Mouse (Mus musculus): ENCODE results near the gene Ndufaf7. TPM values are rescaled to one million over a fixed set of nuclear protein-coding genes. Genes with fewer than 3 reads are reported as not detected.

Ndufaf7 gene
- polyA plus RNA-seq, 1 experiment, result 50.6 TPM

- Histone ChIP-seq H3K4me1 (ENCODE audit: control insufficient read depth, insufficient read depth, low read length) (no peaks in the 10 kb centered on the region), H3K4me3 (ENCODE audit: insufficient read depth, low read length) (no peak overlapping the region), H3K27ac (ENCODE audit: insufficient read depth, low read length) (no peak overlapping the region)
- TF ChIP-seq CTCF (IDR thresholded peaks at IDR 0.05; ENCODE audit: extremely low read depth, insufficient read depth, low read length) (no peak), POLR2A (IDR thresholded peaks at IDR 0.05; ENCODE audit: extremely low read depth, insufficient read depth, low read length) (no peak)
Observed at GRCm38 (mm10) chr17:78913921-78914320, 23.0 kb upstream of the Ndufaf7 start.

GRCm38 (mm10) chr17:78915772-78916171, 21.2 kb upstream of the Ndufaf7 start:
- TF ChIP-seq CTCF (IDR thresholded peaks at IDR 0.05; ENCODE audit: extremely low read depth, insufficient read depth, low read length) (no peak), POLR2A (IDR thresholded peaks at IDR 0.05; ENCODE audit: extremely low read depth, insufficient read depth, low read length) (no peak)
- peak overlapping the region; percentile 79 for H3K4me3 ChIP-seq (ENCODE audit: insufficient read depth, low read length)
- H3K27ac ChIP-seq (ENCODE audit: insufficient read depth, low read length), result no peak overlapping the region
- H3K4me1 ChIP-seq (ENCODE audit: control insufficient read depth, insufficient read depth, low read length), result no peaks in the 10 kb centered on the region

GRCm38 (mm10) chr17:78916369-78916813, 20.5 kb upstream of the Ndufaf7 start, which contains the start of gene Cebpzos:
Cebpzos (plus strand) TSS chr17:78916500.
- Histone ChIP-seq H3K4me3 (ENCODE audit: insufficient read depth, low read length) (peak within 1 kb of the TSS; percentile 79), H3K27ac (ENCODE audit: insufficient read depth, low read length) (peak within 1 kb of the TSS; percentile 34; the same call in 1 of the 2 replicates), H3K4me1 (ENCODE audit: control insufficient read depth, insufficient read depth, low read length) (no peaks in the 10 kb centered on the region)
- TF ChIP-seq POLR2A (IDR thresholded peaks at IDR 0.05; ENCODE audit: extremely low read depth, insufficient read depth, low read length) (peak; percentile 55), CTCF (IDR thresholded peaks at IDR 0.05; ENCODE audit: extremely low read depth, insufficient read depth, low read length) (no peak)

- no peak for TF ChIP-seq POLR2A (IDR thresholded peaks at IDR 0.05; ENCODE audit: extremely low read depth, insufficient read depth, low read length)
- no peak for TF ChIP-seq CTCF (IDR thresholded peaks at IDR 0.05; ENCODE audit: extremely low read depth, insufficient read depth, low read length)
- Histone ChIP-seq H3K4me1 (ENCODE audit: control insufficient read depth, insufficient read depth, low read length) (no peaks in the 10 kb centered on the region), H3K27ac (ENCODE audit: insufficient read depth, low read length) (peak overlapping the region; percentile 34; the same call in 1 of the 2 replicates), H3K4me3 (ENCODE audit: insufficient read depth, low read length) (peak overlapping the region; percentile 79)
Observed at GRCm38 (mm10) chr17:78916899-78917298, 20.0 kb upstream of the Ndufaf7 start.

- Histone ChIP-seq H3K4me3 (ENCODE audit: insufficient read depth, low read length) (peak overlapping the region; percentile 79; the same call in 1 of the 2 replicates), H3K4me1 (ENCODE audit: control insufficient read depth, insufficient read depth, low read length) (no peaks in the 10 kb centered on the region), H3K27ac (ENCODE audit: insufficient read depth, low read length) (no peak overlapping the region)
- TF ChIP-seq POLR2A (IDR thresholded peaks at IDR 0.05; ENCODE audit: extremely low read depth, insufficient read depth, low read length) (0 out of 2 replicates have a peak, but pooled peaks have one; percentile 23), CTCF (IDR thresholded peaks at IDR 0.05; ENCODE audit: extremely low read depth, insufficient read depth, low read length) (no peak)
Observed at GRCm38 (mm10) chr17:78917696-78918095, 19.2 kb upstream of the Ndufaf7 start.

- no peak overlapping the region for H3K27ac ChIP-seq (ENCODE audit: insufficient read depth, low read length)
- TF ChIP-seq POLR2A (IDR thresholded peaks at IDR 0.05; ENCODE audit: extremely low read depth, insufficient read depth, low read length) (no peak), CTCF (IDR thresholded peaks at IDR 0.05; ENCODE audit: extremely low read depth, insufficient read depth, low read length) (no peak)
- H3K4me3 ChIP-seq (ENCODE audit: insufficient read depth, low read length), result peak overlapping the region; percentile 84; the same call in 1 of the 2 replicates
- H3K4me1 ChIP-seq (ENCODE audit: control insufficient read depth, insufficient read depth, low read length), result peaks cover 2% of the 10 kb centered on the region; the same call in 1 of the 2 replicates
Observed at GRCm38 (mm10) chr17:78935857-78936256, 1.1 kb upstream of the Ndufaf7 start.

- TF ChIP-seq POLR2A (IDR thresholded peaks at IDR 0.05; ENCODE audit: extremely low read depth, insufficient read depth, low read length), result no peak
- TF ChIP-seq CTCF (IDR thresholded peaks at IDR 0.05; ENCODE audit: extremely low read depth, insufficient read depth, low read length), result no peak
- H3K27ac ChIP-seq (ENCODE audit: insufficient read depth, low read length), result peak overlapping the region; percentile 8
- H3K4me1 ChIP-seq (ENCODE audit: control insufficient read depth, insufficient read depth, low read length), result peaks cover 2% of the 10 kb centered on the region; the same call in 1 of the 2 replicates
- peak overlapping the region; percentile 84 for H3K4me3 ChIP-seq (ENCODE audit: insufficient read depth, low read length)
Observed at GRCm38 (mm10) chr17:78937229-78937853, 405 bp downstream of the Ndufaf7 start.

- H3K27ac ChIP-seq (ENCODE audit: insufficient read depth, low read length), result no peak overlapping the region
- no peaks in the 10 kb centered on the region for H3K4me1 ChIP-seq (ENCODE audit: control insufficient read depth, insufficient read depth, low read length)
- H3K4me3 ChIP-seq (ENCODE audit: insufficient read depth, low read length), result no peak overlapping the region
- TF ChIP-seq POLR2A (IDR thresholded peaks at IDR 0.05; ENCODE audit: extremely low read depth, insufficient read depth, low read length) (no peak), CTCF (IDR thresholded peaks at IDR 0.05; ENCODE audit: extremely low read depth, insufficient read depth, low read length) (no peak)
Observed at GRCm38 (mm10) chr17:78938927-78939326, 2.0 kb downstream of the Ndufaf7 start.

- H3K4me3 ChIP-seq (ENCODE audit: insufficient read depth, low read length), result no peak overlapping the region
- TF ChIP-seq POLR2A (IDR thresholded peaks at IDR 0.05; ENCODE audit: extremely low read depth, insufficient read depth, low read length), result no peak
- no peak overlapping the region for H3K27ac ChIP-seq (ENCODE audit: insufficient read depth, low read length)
- no peaks in the 10 kb centered on the region for H3K4me1 ChIP-seq (ENCODE audit: control insufficient read depth, insufficient read depth, low read length)
Observed at GRCm38 (mm10) chr17:78942579-78942978, 5.6 kb downstream of the Ndufaf7 start.

GRCm38 (mm10) chr17:78951225-78951624, 14.3 kb downstream of the Ndufaf7 start:
- no peak overlapping the region for H3K4me3 ChIP-seq (ENCODE audit: insufficient read depth, low read length)
- H3K4me1 ChIP-seq (ENCODE audit: control insufficient read depth, insufficient read depth, low read length), result no peaks in the 10 kb centered on the region
- no peak overlapping the region for H3K27ac ChIP-seq (ENCODE audit: insufficient read depth, low read length)
- TF ChIP-seq CTCF (IDR thresholded peaks at IDR 0.05; ENCODE audit: extremely low read depth, insufficient read depth, low read length), result no peak
- no peak for TF ChIP-seq POLR2A (IDR thresholded peaks at IDR 0.05; ENCODE audit: extremely low read depth, insufficient read depth, low read length)
